Mouse (Mus musculus) embryonic facial prominence, embryonic 13.5 days (tissue): ENCODE data around the gene F2r. TPM values are rescaled to one million over a fixed set of nuclear protein-coding genes. Genes with fewer than 3 reads are reported as not detected.

Experiments used
- ATAC-seq: fragments of 200-750 bp; cut with Nextera tagmentation; 2 replicates; pipeline ENCODE4 v1.8.0; 2017; ENCODE audit warnings: low read depth; ENCODE audit not compliant: insufficient number of reproducible peaks, insufficient read depth, low FRiP score, low TSS enrichment
- H3K27ac ChIP-seq: fragments of 300-500 bp; sonication (generic); 2 replicates; pipeline ENCODE4 v1.5.1; 2015; ENCODE audit warnings: moderate library complexity, mild to moderate bottlenecking, inconsistent platforms
- H3K27me3 ChIP-seq: fragments of 300-500 bp; sonication (generic); 2 replicates; pipeline ENCODE4 v1.6.1; 2015; ENCODE audit warnings: mild to moderate bottlenecking, inconsistent platforms
- H3K36me3 ChIP-seq: fragments of 300-500 bp; sonication (generic); 2 replicates; pipeline ENCODE4 v1.6.1; 2015; ENCODE audit warnings: mild to moderate bottlenecking, inconsistent platforms
- H3K4me1 ChIP-seq: fragments of 300-500 bp; sonication (generic); 2 replicates; pipeline ENCODE4 v1.6.1; 2015; ENCODE audit warnings: inconsistent platforms
- H3K4me2 ChIP-seq: fragments of 300-500 bp; sonication (generic); 2 replicates; pipeline ENCODE4 v1.6.1; 2015; ENCODE audit warnings: moderate library complexity, mild to moderate bottlenecking, inconsistent platforms
- H3K4me3 ChIP-seq: fragments of 300-500 bp; sonication (generic); 2 replicates; pipeline ENCODE4 v1.5.1; 2015; ENCODE audit warnings: mild to moderate bottlenecking, inconsistent platforms
- H3K9ac ChIP-seq: fragments of 300-500 bp; sonication (generic); 2 replicates; pipeline ENCODE4 v1.6.1; 2015; ENCODE audit warnings: mild to moderate bottlenecking, inconsistent platforms
- H3K9me3 ChIP-seq: fragments of 300-500 bp; sonication (generic); 2 replicates; pipeline ENCODE4 v1.6.1; 2016; ENCODE audit warnings: inconsistent platforms
- WGBS: fragments of 180-500 bp; shearing (Covaris S2); methylation state at CpG from one replicate; pipeline ENCODE4 v1.1.7; 2015; ENCODE audit warnings: mixed read lengths; 5-methylcytosine and 5-hydroxymethylcytosine counted together
- polyA plus RNA-seq: library from polyadenylated mRNA; unstranded; fragments of >200 nt; fragmentation: Nextera tagmentation; extraction: Ambion mirVana; gene quantifications from 2 replicates; pipeline ENCODE4 v1.2.1, GENCODE M21; 2015

F2r gene
- polyA plus RNA-seq, 1 experiment from 2014 or later: 92.2 TPM

DNA sequence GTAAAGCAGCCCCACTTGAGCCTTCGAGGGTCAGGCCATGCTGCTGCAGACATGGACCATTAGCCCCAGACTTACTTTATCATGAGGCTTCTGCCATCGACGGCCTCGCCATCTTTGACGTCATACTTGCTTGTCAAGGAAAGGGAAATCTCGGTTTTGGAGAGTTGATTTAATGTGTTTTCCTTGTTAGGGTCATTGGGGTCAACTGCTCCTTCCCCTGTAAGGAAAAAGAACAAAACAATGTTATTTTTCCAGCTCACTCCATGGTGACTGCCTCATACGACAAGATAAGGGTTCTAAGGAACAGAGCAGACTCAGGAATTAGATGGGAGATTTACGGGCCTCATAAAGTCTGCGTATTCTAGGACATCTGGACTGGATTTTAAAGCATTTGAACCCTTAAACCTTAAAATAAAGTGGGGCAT lies 28.4 kb upstream of the F2r start:
- H3K27ac ChIP-seq: no peak overlapping the region

DNA sequence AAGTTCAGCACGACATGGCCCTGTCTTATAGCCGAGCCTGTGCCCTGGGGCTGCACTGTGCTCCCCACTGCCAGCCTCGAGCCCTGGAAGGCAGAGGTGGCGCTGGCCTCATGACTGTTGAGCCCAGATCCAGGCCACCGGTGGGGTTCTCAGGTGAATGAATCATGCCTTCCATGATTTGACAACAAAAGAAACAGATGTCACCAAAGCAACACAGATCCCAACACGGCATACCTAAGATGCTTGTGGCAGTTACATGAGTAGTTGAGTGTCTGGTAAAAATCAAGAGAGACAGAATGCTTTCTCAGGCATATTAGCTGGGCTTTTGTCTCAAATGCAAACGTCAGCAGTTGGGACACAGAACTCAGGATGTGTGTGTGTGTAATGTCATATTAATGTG lies 25.5 kb upstream of the F2r start:
- no peak overlapping the region for H3K9ac ChIP-seq
- WGBS: 19% methylated on average over 7 of the region's 7 CpGs
- no peaks in the 10 kb centered on the region for H3K27me3 ChIP-seq
- no peak for ATAC-seq
- peaks cover 61% of the 10 kb centered on the region for H3K4me1 ChIP-seq
- H3K27ac ChIP-seq: peak overlapping the region; percentile 90
- peak overlapping the region; percentile 35 for H3K4me2 ChIP-seq
- peaks cover 12% of the 10 kb centered on the region; the same call in 1 of the 2 replicates for H3K36me3 ChIP-seq
- H3K9me3 ChIP-seq: no peaks in the 10 kb centered on the region
- no peak overlapping the region for H3K4me3 ChIP-seq

More for the DNA sequence above, 28.4 kb upstream of the F2r start:
- Histone ChIP-seq H3K4me2 (no peak overlapping the region), H3K9me3 (no peaks in the 10 kb centered on the region), H3K4me3 (no peak overlapping the region), H3K9ac (no peak overlapping the region), H3K36me3 (peaks cover 12% of the 10 kb centered on the region; the same call in 1 of the 2 replicates), H3K4me1 (peaks cover 37% of the 10 kb centered on the region), H3K27me3 (no peaks in the 10 kb centered on the region)
- ATAC-seq: no peak
- WGBS: 57% methylated on average over 9 of the region's 9 CpGs

DNA sequence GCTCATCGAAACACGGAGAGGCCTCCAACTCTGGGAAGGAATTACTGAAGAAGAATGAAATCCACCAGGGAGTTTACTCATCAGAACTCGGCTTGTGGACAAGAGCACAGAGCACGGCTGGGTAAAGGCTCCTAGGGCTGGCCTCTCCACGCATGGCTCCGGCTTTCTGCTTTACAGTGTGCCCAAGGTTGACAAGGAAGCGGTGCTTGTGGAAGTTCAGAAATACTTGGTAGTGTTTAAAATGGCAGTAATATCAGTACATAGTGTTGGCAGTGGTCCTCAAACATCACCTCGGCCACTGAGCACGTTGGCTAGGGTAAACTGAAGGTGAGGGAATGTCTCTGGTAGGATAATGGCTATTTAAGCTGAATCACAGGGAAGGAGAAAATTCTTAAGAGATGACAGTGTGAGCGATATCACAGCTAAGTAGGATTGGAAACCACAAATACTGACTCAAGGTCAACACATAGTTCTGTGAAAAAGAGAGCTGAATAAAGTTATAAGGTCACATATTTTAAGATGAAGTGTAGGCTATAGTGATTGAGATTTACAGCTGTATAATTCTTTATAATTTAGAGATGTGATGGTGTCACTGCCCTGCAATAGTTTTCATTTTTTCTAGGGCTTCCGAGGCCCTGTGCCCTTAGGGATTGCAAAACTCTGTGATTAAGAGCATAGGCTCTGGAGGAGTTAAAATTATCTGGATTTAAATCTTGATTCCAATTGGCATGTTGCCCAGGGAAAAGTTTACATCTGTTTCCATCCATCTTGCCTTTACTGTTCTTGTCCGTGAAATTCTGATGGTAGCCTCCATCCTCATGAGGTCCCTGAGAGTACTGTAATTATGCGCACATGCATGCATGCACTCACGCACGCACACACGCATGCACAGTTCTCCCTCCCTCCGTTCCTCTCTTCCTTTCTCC lies 23.0 kb upstream of the F2r start:
- H3K9me3 ChIP-seq: no peaks in the 10 kb centered on the region
- no peak overlapping the region for H3K4me2 ChIP-seq
- H3K9ac ChIP-seq: no peak overlapping the region
- H3K4me1 ChIP-seq: peaks cover 66% of the 10 kb centered on the region
- H3K27me3 ChIP-seq: no peaks in the 10 kb centered on the region
- H3K36me3 ChIP-seq: peaks cover 12% of the 10 kb centered on the region; the same call in 1 of the 2 replicates
- ATAC-seq: no peak
- H3K27ac ChIP-seq: no peak overlapping the region; the same call in 1 of the 2 replicates
- no peak overlapping the region for H3K4me3 ChIP-seq
- 62% methylated on average over 17 of the region's 17 CpGs for WGBS

DNA sequence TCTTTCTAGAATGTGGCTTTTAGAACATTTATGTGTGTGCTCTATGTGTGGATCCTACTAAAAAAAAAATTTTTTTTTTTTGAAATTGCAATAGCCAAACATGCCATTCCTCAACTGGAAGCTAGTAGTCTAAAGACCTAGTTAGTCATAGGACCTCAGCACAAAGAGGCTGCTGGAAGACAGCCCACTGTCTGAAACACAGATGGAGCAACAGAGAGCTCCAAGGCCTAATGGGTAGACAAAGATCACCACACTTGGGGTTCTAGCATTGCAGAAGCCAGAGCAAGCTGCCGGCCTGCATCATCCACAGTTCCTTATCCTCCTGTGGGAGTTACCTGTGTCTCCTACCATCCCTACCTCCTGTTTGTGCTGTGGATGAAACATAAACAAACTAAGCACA lies 22.1 kb upstream of the F2r start:
- WGBS: 94% methylated on average over 1 of the region's 1 CpGs
- Histone ChIP-seq H3K4me3 (no peak overlapping the region), H3K36me3 (peaks cover 5% of the 10 kb centered on the region), H3K9me3 (no peaks in the 10 kb centered on the region), H3K4me1 (peaks cover 66% of the 10 kb centered on the region), H3K27ac (no peak overlapping the region), H3K9ac (no peak overlapping the region), H3K4me2 (no peak overlapping the region), H3K27me3 (no peaks in the 10 kb centered on the region)
- ATAC-seq: no peak

DNA sequence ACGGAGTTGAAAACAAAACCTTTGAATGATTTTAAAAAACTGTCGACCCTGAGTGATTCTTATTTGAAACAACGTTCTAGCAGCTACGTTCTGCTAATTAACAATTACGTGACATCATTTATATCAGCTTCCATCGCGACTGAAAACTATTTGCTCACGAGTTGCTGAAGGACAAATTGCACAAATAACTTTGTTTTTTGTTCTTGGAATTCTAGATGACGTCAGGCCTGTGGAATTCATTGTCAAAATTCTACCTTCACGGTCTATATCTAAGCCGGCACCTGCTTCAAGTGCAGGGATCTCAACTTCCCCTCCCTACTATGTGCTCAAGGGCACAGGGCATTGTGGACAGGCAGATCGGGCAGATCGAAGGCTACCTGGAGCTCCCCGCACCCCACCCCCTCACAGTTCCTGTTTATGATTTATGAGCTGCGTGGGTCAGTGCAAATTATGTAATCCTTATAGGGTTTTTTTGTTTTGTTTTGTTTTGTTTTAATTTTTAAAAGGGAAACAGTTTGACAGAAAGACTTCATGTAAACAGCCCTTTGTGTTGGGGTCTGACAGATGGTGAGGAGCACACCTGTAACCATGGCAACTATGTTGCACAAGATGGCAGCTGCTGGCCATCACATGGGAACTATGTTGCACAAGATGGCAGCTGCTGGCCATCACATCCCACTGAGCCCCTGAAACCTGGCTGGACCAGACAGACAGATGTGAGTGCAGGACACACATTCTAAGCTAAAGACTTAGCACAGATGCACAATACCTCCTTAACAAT lies 21.2 kb upstream of the F2r start:
- peaks cover 8% of the 10 kb centered on the region; the same call in 1 of the 2 replicates for H3K36me3 ChIP-seq
- H3K9ac ChIP-seq: peak overlapping the region; percentile 44; the same call in 1 of the 2 replicates
- H3K4me1 ChIP-seq: peaks cover 65% of the 10 kb centered on the region
- H3K27me3 ChIP-seq: no peaks in the 10 kb centered on the region
- H3K27ac ChIP-seq: peak overlapping the region; percentile 74
- 36% methylated on average over 15 of the region's 15 CpGs for WGBS
- H3K4me2 ChIP-seq: no peak overlapping the region
- H3K9me3 ChIP-seq: no peaks in the 10 kb centered on the region
- no peak overlapping the region for H3K4me3 ChIP-seq
- no peak for ATAC-seq

DNA sequence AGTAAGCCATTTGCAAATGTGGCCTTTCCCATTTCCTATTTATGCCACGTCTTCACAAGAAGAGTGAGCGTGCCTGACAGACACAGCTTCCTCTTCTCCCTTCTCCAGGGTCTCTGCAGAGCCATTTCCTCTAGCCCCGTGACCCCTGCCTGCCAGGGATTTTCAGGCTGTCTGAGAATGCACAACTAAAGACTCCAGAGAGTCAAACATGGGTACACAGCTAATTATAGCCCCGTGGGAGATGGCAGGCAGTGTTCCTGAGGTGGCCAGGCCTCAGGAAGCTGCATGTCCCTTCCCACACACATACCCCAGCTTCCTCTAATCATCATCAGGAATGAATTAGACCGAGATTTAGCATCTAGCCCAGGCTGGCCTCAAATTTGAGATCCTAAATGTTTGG lies 20.6 kb upstream of the F2r start:
- no peak for ATAC-seq
- peak overlapping the region; percentile 44; the same call in 1 of the 2 replicates for H3K9ac ChIP-seq
- H3K4me1 ChIP-seq: peaks cover 59% of the 10 kb centered on the region
- H3K36me3 ChIP-seq: peaks cover 8% of the 10 kb centered on the region; the same call in 1 of the 2 replicates
- no peak overlapping the region for H3K4me3 ChIP-seq
- no peaks in the 10 kb centered on the region for H3K27me3 ChIP-seq
- peak overlapping the region; percentile 74 for H3K27ac ChIP-seq
- H3K4me2 ChIP-seq: no peak overlapping the region; the same call in 1 of the 2 replicates
- 16% methylated on average over 5 of the region's 5 CpGs for WGBS
- H3K9me3 ChIP-seq: no peaks in the 10 kb centered on the region

DNA sequence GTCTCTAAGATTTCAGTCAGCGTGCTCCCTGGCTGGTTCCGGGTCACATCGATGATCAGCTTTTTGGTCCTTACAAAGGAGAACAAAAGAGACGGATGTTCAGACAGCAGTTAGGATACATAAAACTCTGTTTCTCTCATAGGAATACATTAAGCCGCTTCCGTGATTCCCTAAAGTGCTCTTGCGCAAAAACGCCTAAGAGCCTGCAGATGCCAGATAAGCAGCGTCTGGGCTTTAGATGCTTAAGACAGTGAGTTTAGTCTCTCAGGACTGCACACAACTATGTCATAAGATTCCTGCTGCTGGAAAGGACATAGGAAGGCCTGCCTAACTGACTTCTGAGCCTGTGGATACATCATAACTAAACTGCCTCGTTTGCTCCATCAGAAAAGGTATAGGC lies 19.4 kb upstream of the F2r start:
- WGBS: 76% methylated on average over 10 of the region's 10 CpGs
- peaks cover 47% of the 10 kb centered on the region for H3K4me1 ChIP-seq
- ATAC-seq: no peak
- H3K4me3 ChIP-seq: no peak overlapping the region
- H3K27me3 ChIP-seq: no peaks in the 10 kb centered on the region
- H3K9ac ChIP-seq: no peak overlapping the region
- no peaks in the 10 kb centered on the region for H3K9me3 ChIP-seq
- H3K4me2 ChIP-seq: no peak overlapping the region
- H3K36me3 ChIP-seq: peaks cover 8% of the 10 kb centered on the region; the same call in 1 of the 2 replicates
- no peak overlapping the region for H3K27ac ChIP-seq

DNA sequence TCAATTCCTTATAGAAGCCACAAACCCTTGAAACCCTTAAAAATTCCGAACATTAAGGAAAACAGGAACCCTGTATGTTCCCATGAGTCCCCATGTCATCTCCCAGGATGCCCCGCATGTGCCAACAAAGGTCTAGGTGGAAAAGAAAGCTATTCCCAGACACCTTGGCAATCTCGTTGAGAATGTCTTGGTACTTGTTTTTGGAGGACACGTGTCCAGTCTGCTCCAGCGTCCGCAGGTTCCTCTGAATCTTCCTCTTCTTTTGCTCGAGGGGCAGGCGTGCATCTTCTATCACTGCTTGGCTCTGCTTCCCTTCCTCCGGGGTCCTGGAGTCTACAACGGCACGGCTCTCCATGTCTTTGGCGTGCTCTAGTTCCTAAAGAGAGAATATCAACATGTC lies 17.0 kb upstream of the F2r start:
- peaks cover 17% of the 10 kb centered on the region; the same call in 1 of the 2 replicates for H3K36me3 ChIP-seq
- no peak overlapping the region for H3K4me2 ChIP-seq
- WGBS: 87% methylated on average over 12 of the region's 12 CpGs
- H3K27ac ChIP-seq: no peak overlapping the region; the same call in 1 of the 2 replicates
- H3K9ac ChIP-seq: no peak overlapping the region
- H3K4me1 ChIP-seq: peaks cover 25% of the 10 kb centered on the region
- H3K4me3 ChIP-seq: no peak overlapping the region
- H3K27me3 ChIP-seq: no peaks in the 10 kb centered on the region
- no peaks in the 10 kb centered on the region for H3K9me3 ChIP-seq
- ATAC-seq: no peak

DNA sequence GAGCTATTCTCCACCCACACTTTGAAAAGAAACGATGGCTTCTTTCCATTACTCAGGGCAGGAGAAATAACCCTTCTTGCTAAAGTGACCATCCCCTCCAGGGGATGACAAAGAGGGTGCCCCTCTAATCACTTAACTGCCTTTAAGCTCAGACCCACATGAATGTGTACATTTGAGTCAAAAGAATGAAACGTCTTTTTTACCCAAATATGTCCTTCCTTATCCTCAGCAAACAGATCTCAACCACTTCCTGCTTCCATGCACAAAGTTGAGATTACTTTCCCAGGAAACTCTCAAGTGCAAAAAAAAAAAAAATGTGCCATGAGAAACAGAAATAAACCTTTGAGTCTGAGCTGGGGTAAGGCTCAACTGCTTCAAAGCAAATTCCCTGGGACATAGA lies 16.2 kb upstream of the F2r start:
- WGBS: 24% methylated on average over 2 of the region's 2 CpGs
- H3K4me3 ChIP-seq: no peak overlapping the region
- 0 out of 2 replicates have a peak overlapping the region, but pooled peaks have one; percentile 44 for H3K27ac ChIP-seq
- no peak overlapping the region for H3K4me2 ChIP-seq
- H3K27me3 ChIP-seq: no peaks in the 10 kb centered on the region
- H3K36me3 ChIP-seq: peaks cover 24% of the 10 kb centered on the region
- H3K9me3 ChIP-seq: no peaks in the 10 kb centered on the region
- no peak overlapping the region for H3K9ac ChIP-seq
- ATAC-seq: no peak
- peaks cover 21% of the 10 kb centered on the region for H3K4me1 ChIP-seq

DNA sequence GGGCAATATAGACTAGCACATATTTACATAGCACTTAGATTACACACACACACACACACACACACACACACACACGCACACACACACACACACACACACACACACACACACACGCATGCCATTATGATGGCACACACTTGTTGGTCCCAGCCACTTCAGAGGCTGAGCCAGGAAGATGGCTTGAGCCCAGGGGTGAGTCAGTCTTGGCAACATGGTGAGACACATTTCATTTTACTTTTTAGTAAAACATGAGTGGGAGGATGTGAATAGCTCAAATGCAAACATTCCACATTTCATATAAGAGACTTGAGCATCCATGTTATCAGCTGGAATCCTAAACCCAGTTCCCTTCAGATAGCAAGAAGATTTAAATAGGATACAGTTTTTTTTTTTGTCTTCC lies 15.1 kb upstream of the F2r start:
- WGBS: 69% methylated on average over 2 of the region's 2 CpGs
- no peak overlapping the region for H3K9ac ChIP-seq
- H3K27me3 ChIP-seq: no peaks in the 10 kb centered on the region
- H3K4me3 ChIP-seq: no peak overlapping the region
- H3K27ac ChIP-seq: no peak overlapping the region
- H3K4me2 ChIP-seq: no peak overlapping the region
- H3K9me3 ChIP-seq: no peaks in the 10 kb centered on the region
- no peak for ATAC-seq
- H3K4me1 ChIP-seq: peaks cover 11% of the 10 kb centered on the region; the same call in 1 of the 2 replicates
- H3K36me3 ChIP-seq: peaks cover 32% of the 10 kb centered on the region

DNA sequence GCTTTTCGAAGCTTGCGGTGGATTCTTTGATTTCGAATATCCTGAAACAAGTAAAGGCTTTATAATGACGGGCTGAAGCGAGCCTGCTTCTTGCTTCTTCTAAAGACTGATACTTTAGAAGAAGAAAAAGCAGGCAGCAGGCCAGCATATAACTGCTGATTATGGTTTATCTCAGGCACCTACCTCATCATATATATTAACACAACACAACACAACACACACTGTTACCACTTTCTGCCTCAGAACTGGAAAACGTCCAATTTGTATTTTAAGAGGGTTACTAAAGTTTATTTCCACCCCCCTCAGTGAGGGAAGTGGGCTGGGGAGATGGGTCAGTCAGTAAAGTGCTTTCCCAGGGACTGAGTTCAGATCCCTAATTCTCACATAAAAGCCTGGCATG lies 13.9 kb upstream of the F2r start:
- H3K9ac ChIP-seq: no peak overlapping the region
- H3K4me2 ChIP-seq: no peak overlapping the region
- H3K27me3 ChIP-seq: no peaks in the 10 kb centered on the region
- H3K36me3 ChIP-seq: peaks cover 39% of the 10 kb centered on the region
- H3K27ac ChIP-seq: no peak overlapping the region
- H3K4me3 ChIP-seq: no peak overlapping the region
- 86% methylated on average over 6 of the region's 6 CpGs for WGBS
- H3K4me1 ChIP-seq: peaks cover 4% of the 10 kb centered on the region; the same call in 1 of the 2 replicates
- ATAC-seq: no peak
- H3K9me3 ChIP-seq: no peaks in the 10 kb centered on the region
